Mouse (Mus musculus): ENCODE results near the gene Arnt2. TPM values are rescaled to one million over a fixed set of nuclear protein-coding genes. Genes with fewer than 3 reads are reported as not detected.

Gene Arnt2
- 0.18 TPM in 1 of 2 replicates, not detected in the other for total RNA-seq (2015)
- total RNA-seq (2017): not detected in 2 replicates

DNA sequence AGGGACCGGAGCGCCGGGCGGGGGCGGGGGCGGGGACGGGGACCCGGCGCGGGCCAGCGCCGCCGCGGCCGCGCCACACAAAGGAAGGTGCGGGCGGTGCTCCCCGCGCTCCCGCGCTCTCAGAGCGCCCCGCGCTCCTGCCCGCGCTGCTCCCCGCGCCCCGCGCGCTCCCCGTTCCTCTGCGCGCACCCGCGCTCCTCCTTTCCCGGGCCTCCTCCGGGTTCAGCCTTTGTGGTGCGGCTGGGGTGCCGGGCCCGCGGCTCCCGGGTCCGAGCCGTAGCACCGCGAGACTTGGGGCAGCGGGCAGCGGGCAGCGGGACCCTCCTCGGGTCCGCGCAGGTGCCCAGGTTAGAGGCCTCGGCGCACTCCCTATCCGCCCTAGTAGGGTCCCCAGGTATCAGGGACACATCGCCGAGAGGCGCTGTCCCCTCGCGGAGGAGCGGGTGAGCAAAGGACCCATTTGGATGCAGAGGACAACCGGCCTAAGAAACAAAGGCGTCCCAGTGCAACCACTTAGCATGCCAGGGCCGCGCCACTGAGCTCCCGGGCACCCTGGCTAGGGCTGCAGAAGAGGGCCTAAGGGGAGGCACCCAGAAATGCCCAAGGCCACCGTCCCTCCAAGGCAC, at the start of gene Arnt2:
TSS of gene Arnt2 (minus strand) at position 281 of the 626 bp plus-strand sequence.
- no peak for ATAC-seq (ENCODE audit: poor library complexity, severe bottlenecking)

DNA sequence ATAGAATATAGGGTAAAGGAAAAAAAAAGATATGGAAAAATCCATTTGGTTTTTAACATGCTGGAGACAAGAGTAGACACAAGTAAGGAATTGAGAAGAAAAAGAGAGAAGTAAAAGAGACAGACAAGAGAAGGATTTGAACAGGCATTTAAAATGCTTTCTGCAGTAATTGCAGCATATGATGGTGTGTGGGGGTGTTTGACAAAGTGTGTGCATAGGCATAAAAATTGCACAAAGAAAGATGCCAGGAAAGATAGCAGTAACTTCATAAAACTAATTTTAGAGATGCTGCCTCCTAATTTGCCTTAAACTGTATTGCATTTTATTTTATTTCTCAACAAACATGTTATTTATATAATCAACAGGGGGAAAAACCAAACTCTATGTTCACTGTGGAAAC, 41.7 kb upstream of the Arnt2 start:
- no peak for ATAC-seq (ENCODE audit: poor library complexity, severe bottlenecking)

DNA sequence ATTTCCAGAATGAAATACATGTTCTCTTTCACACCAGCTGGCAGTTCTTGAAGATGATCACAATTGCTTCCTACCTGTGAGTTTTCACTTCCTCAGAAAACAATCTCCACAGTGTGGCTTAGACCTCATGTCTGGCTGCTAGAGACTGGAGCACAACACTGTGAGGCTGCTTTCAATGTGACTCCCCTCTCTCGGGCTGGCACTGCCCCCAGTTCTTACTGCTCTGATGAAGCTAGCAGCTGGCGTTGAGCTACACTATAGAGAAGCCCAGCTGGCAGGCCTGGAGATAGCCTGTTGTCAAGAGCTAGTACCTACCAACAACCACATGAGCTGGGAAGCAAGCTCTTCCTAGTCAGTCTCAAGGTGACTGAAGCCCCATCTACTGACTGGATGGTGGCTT, 39.1 kb upstream of the Arnt2 start:
- no peak for ATAC-seq (ENCODE audit: poor library complexity, severe bottlenecking)

DNA sequence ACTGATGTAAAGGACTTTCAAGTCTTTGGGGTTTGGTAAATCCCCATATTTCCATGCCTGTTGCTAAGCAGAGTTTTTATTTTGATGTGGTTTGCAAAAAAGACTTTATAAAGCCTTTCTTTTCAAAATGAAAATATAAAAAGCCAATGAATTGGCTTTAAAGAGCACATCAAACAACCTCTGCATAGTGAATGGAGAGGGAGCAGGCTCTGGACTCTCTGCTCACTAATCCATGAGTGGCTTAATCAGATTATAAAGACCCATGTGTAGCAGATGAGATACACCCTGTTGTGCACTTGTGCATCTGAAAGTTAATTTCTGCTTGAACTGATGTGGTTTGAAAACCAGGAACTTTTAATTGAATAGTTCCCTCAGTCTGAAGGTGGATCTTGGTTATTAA, 38.5 kb upstream of the Arnt2 start:
- no peak for ATAC-seq (ENCODE audit: poor library complexity, severe bottlenecking)

DNA sequence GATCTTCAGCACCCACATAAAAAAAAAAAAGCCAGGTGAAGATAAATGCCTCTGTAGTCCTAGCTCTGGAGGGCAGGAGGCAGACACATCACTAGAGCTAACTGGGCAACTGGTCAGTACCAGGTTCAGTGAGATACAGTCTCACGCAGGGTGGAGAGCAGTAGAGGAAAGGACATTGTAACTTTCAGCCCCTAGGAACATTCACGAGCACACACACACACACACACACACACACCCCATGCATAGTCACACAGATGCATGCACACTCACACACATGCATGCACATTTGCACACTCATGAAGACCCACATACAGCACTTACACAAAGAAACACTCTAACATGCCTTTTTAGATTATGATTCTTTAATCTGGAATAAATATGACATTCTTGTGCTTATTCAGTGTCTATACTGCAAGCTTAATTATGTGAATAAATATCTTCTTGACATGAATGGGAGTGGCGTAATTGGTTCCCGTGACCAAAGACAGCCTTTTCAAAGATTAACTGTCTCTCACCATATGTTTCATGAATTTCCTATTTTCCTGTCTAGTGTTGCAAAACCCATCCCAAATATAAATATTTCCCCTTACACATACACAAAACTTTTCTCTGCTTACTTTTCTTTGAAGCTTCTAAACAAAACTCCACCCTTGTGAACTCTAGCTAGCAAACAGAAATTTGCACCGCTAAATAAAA, 37.9 kb upstream of the Arnt2 start:
- ATAC-seq (ENCODE audit: poor library complexity, severe bottlenecking): no peak

DNA sequence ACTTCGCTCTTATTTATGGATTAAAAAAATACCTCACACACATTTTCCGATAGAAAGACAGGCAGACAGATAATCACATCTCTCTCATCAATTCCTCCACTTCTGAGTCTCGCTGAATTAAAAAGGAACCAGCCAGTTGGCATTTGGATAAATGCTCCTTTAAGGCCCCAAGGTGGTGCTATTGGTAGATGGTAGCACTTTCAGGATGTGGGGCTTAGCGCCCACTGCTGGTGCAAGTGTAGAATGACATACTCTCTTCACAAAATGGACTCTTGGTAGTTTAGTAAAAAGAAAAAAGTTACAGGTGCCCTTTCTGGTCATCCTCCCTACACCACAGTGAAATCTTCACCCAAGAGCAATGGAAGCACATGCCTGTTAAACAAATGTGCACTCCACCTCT, 37.1 kb upstream of the Arnt2 start:
- peak; percentile 54 for ATAC-seq (ENCODE audit: poor library complexity, severe bottlenecking)

DNA sequence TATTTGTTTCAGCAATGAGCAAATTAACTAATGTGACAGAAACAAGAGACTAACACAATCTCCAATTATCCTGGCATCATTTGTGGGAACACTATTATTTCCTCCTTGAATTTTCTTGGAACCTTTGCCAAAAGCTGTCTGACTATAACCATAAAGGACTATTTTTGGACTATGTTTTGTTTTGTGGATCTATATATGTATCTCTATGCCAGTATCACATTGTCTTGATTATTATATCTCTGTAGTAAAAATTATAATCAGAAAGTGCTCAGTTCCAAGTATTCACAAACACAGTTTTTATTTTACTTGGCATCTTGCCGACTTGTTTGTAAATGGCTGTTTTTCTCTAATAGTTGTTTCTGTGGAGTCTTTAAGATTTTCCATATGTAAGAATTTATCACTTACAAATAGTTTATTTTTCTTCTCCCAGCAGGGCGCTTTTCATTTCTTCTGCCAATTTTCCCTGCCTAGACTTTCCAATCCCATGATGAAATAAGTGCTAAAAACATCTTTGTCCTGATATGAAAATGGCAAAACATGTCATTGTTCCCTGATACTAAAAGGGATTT, 32.5 kb upstream of the Arnt2 start:
- no peak for ATAC-seq (ENCODE audit: poor library complexity, severe bottlenecking)

DNA sequence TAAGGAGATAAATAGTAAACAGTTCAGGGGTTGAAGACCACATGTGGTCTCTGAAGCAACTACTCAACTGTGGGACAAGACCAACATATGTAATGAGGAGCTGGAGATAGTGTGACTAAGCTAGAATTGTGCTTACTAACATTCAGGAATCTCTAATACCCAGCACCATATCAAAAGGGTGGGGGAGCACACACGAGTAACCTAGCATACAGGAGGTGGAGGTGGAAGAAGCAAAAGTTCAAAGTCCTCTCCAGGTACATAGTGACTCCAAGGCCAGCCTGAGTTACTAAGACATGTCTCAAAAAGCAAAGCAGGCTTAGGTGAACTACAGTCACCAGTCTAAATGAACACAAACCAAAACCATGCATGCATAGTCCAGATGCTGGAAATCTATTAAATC, 29.6 kb upstream of the Arnt2 start:
- no peak for ATAC-seq (ENCODE audit: poor library complexity, severe bottlenecking)

DNA sequence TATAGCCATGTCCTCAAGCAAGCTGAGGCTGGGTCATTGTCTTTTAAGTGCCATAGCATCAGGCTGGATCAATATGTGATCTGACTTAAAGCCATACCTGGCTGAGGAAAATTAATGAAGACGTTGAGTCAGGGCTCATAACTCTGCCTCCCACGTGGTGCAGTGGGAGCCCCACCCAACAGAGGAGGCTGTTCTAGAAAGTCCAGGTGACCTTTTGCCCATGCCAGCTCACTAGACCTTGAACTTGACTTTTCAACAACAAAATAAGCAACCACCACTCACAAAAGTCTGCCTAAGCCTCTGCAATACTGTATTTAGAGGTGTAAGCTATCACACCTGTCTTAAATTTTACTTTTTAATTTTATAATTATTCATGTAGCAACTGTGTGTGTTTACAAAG, 24.9 kb upstream of the Arnt2 start:
- ATAC-seq (ENCODE audit: poor library complexity, severe bottlenecking): no peak

DNA sequence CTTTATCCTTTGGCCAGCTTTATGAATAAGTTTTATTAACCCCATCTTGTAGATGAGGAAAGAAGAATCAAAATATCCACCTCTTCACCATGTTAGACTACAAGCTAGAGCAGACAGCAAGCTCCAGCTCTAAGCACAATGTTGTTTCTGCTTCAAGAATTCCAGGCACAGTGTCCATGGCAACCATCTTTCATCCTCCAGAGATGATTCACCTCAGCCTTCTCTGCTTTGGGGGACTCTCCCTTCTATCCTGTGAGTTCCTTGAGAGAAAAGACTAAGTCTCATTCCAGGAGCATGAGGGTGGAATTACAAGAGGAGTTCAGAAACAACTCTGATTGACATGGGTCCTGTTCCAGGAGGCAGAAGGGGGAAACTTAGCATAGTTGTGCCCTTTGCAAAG, 22.2 kb upstream of the Arnt2 start:
- ATAC-seq (ENCODE audit: poor library complexity, severe bottlenecking): no peak

DNA sequence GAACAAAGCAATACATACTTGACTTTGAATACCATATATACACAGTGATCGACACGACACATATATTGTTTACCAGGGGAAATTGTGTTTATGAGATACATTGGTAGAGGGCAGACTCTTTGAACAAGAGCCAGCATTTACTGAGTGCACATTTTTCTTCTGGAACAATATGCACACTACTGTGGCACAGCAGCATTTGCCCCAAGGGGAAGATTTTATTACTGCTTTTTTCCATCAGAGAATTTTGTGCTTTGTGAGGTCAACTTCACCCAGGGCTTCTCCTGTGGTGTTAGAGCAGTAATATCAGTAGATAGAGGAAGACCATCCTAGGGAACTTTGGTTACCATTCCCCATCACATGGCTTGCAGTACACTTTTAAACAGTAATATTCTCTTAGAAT, 17.2 kb upstream of the Arnt2 start:
- ATAC-seq (ENCODE audit: poor library complexity, severe bottlenecking): no peak

DNA sequence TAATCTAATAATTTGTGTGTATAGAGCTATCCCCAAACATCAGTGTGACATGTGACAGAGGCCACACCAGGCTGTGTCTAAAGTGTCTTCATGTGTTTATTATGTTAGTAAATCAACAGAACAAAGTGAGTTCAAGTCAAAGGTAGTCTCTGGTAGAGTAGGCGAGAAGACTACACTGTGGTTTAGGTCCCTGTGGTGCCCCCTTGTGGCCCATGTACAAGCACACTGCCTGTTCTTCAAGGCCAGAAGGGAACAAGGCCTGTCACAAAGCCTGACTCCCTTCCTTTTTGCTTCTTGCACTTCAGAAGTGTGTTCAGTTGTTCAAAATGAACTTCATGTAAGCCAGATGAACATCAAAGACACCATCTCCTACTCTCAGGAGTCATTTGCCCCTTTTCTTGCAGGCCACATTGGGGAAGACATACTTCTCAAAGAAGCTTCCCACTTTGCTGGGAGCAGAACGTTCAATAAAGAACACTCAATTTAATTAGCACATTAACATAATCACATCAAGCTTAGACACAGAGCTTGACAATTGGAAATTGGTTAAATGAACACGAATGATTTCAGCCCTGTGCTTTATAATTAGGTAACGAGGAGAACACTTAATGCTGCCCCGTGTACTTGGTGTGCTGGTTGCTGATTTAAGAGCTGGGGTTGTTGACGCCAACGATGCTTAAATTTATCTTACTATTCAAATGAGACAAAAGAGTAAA, 14.9 kb upstream of the Arnt2 start:
- ATAC-seq (ENCODE audit: poor library complexity, severe bottlenecking): no peak

DNA sequence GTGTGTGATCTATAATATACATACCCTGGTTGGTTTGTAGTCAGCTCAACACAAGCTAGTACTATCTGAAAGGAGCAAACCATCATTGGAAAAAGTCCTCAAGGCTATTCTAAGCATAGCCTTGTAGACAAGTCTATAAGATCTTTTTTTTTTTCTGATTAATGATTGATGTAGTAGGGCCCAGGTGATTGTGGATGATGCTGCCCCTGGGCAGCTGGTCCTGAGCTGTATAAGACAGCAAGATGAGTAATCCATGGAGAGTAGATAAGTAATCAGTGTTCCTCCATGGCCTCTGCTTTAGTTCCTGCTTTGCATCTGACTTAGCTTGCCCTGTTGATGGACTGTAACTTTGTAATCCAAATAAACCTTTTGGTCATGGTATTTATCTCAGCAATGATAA, 11.8 kb upstream of the Arnt2 start:
- ATAC-seq (ENCODE audit: poor library complexity, severe bottlenecking): no peak

DNA sequence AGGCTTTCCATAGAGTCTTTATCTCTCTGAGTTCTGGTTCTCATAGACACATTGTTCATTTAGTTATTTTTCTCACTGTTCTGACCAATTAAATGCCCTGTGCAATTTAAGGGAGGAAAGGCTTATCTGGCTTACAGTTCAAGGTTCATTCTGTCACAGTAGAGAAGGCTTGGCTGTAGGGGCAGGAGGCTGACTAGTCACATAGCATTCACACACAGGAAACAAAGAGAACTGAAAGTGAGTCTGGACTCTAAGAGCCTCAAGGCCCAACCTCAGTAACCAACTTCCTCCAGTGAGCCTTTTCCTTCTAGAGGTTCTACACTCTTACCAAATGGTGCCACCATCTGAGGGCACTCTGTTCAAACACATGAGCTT, 11.3 kb upstream of the Arnt2 start:
- no peak for ATAC-seq (ENCODE audit: poor library complexity, severe bottlenecking)

DNA sequence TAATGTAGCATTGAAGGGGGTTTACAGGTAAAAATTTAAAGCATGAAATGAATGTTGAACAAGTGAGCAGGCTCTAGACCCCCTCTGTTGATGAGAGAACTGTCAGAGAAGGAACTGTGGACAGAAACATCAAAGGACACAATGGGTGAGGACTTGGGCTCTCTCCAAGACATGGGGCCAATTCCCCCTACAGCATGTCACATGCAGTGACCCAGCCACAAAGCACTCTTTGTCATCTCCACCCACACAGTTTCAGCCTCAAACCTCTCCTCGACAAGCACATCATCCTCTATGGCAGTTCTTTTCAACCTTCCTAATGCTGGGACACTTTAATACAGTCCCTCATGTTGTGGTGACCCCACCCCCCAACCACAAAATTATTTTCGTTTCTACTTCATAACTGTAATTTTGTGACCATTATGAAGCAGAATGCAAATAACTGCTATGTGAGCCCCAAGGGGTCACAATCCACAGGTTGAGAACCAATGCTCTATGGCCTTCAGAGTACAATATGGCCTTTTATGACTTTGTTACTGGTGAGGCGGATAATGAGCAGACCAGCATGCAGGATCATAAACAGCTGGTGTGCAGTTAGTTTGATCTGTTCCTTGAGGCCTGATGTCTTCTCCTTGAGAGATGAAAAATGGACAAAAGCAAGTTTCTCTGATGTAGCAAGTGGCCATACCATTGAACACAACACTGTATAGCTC, 10.8 kb upstream of the Arnt2 start:
- ATAC-seq (ENCODE audit: poor library complexity, severe bottlenecking): no peak

DNA sequence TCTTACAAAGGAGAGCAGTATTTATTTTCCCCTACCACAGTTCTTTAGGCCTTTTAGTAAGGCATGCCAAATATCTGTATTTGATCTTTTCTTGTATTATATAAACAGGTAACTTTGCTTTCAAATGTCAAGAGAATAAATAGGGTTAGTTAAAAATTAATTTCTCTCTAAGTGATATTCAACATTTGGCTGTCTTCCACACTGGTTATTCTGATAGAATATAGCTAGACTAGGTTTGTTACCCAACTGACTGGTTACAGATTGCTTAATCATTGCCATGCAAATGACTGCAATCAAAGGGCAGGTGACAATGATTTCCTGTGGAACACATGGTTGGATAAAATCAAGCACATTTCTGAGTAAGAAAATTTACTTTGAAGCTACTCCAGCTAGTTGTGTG, 7.5 kb upstream of the Arnt2 start:
- no peak for ATAC-seq (ENCODE audit: poor library complexity, severe bottlenecking)

DNA sequence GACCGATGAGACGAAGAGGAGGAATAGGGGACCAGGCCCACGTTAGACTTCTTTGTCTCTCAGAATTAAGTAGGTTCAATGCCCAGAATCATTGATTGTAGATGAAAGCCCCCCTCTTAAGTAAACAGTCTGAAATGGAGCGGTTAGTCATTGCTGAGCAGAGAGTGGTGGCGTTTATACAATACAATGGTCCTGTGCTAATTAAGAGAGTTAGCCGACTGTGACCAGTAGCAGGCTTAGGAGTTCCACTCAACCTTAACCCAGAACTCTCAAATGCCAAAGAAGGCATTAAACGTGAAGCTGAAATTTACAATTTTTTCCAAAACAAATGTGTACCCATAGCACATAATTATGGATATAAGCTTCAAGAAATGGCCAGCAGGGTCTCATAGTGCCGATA, 2.6 kb upstream of the Arnt2 start:
- ATAC-seq (ENCODE audit: poor library complexity, severe bottlenecking): no peak

DNA sequence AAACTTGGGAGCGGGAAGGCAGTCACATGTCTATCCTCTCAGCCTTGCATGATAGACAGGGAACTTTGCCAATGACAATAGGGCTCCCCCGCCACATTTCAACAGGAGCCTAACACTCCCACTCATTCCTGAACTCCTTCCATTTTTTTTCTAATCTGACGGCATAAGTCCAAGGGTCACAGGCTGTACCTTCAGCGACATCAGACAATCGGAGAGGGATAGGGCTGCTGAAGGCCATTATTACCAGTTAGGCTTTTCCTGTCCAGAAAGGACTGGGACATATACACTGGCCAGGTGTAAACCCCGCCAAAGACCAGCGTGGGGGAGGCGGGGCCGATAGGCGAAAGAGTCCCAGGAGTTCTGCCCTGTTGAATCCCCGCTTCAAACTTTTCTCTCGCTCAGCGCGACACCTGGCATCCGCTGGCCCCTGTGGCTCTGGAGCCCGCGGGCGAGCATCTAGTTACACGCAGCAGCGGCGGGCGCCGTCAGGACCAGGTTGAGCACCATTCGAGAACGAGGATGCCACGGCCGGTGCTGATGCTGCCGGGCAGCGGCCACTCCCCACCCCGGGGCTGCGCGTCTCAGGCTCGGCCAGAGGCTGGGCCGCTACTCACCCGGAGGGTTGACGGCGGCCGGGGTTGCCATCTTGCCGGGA, 608 bp downstream of the Arnt2 start:
- ATAC-seq (ENCODE audit: poor library complexity, severe bottlenecking): no peak

DNA sequence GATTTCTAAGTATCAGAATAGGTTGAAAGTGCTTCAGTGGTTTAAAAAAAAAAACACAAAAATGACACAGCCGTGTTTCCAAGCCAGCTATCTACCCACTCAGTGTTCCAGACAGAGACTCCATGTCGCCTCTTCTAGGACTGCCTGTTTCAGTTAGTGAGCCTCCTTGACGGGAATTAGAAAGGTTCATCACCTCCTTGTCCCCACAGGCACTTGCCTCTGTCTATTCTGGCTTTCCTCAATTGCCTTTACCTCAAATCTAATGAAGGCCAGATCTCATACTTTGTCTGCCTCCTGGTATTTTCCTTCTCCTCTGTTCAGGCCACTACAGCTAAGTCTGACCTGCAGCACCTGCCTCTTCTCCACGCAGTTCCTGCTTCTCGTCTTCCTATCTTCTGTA, 1.7 kb downstream of the Arnt2 start:
- ATAC-seq (ENCODE audit: poor library complexity, severe bottlenecking): no peak

DNA sequence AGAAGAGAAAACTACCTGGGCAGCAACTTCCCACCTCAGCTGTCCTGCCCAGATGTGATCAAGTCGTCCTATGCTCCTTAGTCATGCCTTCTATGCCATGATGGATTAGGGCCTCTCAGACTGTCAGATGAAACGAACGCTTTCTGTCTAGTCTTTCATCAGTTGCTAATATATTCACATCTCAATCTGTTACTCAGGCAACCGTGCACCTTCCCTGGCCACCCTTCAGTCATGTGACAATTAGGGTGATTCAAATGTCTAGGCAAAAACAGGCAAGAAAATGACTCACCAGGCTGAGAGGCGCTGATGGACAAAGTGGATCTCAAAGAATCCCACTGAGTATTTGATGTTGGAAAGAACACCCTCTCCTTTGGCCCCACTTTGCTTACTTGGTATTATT, 6.6 kb downstream of the Arnt2 start:
- no peak for ATAC-seq (ENCODE audit: poor library complexity, severe bottlenecking)
